Mouse (Mus musculus): Measurements from ENCODE around the gene Scamp1.

Gene Scamp1

DNA sequence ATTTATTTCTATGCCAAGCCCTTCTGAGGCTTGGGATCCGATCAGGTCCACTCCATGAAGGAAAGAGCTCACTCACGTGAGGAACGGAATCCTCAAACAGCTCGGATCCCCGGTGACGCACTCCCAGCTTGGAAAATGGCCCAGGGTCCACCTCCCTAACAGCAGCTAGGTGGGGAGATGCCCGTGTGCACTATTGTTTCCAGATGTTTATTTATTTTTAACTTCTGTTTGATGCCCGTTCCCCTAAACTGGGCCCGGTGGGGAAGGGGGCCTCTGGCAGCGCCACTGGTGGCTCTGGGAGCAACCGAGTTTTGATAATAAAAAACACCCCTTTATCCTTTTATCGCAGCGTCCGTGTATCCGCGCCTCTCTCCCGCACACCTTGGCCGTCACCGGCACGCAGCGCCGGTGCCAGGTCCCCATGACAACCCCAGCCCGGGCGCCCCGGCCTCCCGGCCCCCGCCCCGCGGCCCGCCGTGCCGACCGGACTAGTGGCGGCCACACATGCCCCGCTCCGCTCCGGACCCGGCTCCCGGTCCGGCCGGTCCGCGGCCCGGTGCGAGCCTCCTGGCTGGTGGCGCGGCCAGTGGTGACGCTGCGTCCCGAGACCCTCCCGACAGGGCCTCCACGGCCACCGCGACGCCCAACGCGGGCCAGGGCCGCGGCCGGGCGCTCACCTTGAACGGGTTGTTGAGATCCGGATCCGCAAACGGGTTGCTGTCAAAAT is 951 bp downstream of the Scamp1 start:
- in situ Hi-C loops (cut with MboI; ENCODE audit: unreplicated experiment in 2 of 2), result no loop called here

DNA sequence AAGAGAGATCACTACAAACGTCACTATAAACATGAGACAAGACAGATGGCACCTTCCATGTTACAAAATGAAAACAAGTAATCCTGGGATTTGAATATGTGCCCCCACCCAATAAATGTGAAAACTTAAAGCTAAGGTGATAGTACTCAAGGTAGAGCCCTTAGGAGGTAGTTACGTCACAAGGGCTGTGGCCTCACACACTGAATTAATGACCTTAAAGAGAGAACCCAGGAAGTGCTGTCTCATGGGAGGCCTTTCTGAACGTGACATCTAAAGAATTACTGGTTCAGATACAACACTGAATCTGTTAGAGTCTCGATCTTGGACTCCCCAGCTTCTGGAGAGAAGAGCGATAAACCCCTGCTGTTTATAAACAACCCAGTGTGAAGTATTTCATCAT is 6.2 kb downstream of the Scamp1 start:
- in situ Hi-C loops (cut with MboI; ENCODE audit: unreplicated experiment in 2 of 2), result no loop called here

DNA sequence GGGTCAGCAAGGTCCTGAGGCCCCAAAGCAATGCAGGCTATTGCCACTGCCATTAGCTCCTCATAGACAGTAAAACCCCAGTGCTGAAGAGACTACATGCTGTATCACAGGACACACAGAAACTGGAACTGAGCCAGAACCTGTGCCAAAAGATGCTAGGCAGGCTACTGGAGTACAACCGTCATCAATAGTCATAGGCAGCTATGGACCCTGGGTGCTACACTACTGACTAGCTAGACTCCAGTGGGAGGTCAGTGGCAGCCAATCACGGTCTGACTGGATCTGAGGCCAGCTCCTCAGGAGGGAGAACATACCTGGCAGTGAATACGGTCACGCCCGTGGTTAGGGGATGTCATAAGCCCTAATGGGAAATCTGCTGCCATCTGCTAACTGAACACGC is 14.4 kb downstream of the Scamp1 start:
- in situ Hi-C loops (cut with MboI; ENCODE audit: unreplicated experiment in 2 of 2), result no loop called here

DNA sequence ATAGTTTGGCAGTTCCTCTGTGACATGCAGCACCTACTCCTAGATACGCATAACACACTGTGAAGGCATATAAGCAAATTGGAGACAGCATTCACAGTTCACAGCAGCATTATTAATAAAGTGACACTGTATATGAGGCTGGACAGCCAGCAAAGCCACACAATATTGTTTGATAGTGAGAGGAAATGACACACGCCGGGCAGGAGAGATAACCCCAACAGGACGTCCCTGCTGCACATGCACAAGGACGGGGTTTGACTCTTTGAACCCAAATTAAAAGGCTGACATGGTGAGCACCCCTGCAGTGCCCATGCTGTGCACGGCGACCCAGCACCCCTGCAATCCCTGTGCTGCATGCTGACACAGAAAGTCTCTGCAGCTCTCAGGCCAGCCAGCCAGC is 17.5 kb downstream of the Scamp1 start:
- in situ Hi-C loops (cut with MboI; ENCODE audit: unreplicated experiment in 2 of 2), result no loop called here

DNA sequence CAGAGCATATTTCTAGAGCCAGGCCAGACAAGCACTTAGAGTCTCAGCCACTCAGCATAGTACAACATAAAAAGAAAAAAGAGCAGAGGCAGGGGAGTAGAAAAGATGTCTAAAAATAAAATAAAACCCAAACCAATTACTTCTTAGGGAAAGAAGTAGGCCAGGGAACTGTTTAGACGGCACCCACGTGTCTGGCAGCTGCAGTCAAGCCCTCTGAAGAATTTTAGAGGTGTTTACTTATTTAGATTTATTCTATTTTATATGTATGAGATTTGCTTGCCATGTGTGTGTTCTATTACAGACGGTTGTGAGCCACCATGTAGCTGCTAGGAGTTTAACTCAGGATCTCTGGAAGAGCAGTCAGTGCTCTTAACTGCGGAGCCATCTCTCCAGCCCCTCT is 18.5 kb downstream of the Scamp1 start:
- in situ Hi-C loops (cut with MboI; ENCODE audit: unreplicated experiment in 2 of 2), result no loop called here

DNA sequence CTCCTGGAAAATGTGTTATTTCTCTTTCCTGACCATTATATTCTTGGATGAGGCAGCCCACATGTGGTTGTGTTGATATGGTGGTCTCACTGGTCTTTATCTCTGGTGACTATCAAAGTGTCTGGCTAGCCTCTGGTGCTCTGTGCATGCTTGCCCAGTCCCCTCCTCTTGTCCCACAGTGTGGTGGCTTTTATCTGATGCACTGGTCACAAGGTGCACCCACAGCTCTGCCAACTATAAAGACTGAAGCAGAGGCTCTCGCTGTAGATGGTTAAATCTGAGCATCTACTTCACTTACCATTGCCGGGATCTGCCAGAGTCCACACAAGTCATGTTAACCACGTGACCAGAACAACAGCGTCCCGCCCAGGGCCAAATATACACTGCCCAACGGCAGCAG is 19.1 kb downstream of the Scamp1 start:
- in situ Hi-C loops (cut with MboI; ENCODE audit: unreplicated experiment in 2 of 2), result no loop called here

DNA sequence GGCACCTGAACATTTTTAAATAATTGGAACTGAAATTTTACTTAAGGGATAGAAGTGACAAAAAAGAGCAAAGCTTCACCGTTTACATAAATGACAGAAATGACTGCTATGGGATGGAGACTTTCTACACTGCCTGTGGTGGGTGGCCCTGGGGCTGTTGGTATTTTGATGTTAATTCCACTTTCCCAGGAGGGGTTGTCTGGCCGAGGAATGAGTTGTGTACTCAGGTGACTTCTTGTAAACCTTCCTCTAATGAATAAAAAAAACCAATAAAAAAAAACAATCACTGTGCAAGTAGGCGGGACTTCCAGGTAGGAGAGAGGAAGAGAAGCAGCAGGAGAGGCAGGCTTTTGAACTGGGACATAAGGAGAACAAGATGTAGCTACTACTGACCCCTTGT is 20.4 kb downstream of the Scamp1 start:
- in situ Hi-C loops (cut with MboI; ENCODE audit: unreplicated experiment in 2 of 2), result no loop called here

DNA sequence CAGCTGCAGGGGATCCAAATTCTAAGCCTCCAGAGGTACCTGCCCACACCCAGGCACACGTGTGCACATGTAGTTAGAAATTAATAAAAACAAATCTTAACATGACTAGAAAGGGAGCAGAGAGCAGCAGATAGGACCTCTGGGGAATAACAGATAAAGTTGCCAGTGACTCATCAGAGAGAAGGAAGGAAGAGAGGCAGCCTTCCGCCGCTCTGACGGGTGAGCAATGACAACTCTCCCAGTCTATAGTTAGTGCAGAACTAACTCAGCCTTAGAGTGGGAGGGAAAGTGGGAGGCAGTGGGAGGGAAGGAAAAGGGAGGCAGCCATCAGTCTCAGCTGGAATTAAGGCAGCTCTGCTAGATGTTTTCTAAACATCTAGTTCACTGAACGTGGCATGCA is 21.7 kb downstream of the Scamp1 start:
- in situ Hi-C loops (cut with MboI; ENCODE audit: unreplicated experiment in 2 of 2), result no loop called here

DNA sequence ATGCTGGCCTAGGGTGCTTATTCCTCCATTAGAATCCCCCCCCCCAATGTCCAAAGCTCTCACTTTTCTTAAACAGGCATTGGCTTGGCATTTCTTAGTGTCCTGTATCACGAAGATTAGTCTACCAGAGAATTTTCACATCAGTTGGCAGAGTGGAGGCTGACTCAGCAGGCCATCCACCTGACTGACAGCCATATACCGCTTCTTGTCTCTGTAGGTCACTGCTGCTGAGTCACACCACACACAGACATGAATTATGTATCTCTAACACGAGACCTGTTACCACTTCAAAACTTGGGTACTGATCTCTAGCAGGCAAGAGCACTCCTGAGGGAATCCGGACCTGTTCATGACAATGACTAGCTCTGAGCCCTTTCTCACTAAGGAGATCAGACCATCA is 23.1 kb downstream of the Scamp1 start:
- in situ Hi-C loops (cut with MboI; ENCODE audit: unreplicated experiment in 2 of 2), result no loop called here

DNA sequence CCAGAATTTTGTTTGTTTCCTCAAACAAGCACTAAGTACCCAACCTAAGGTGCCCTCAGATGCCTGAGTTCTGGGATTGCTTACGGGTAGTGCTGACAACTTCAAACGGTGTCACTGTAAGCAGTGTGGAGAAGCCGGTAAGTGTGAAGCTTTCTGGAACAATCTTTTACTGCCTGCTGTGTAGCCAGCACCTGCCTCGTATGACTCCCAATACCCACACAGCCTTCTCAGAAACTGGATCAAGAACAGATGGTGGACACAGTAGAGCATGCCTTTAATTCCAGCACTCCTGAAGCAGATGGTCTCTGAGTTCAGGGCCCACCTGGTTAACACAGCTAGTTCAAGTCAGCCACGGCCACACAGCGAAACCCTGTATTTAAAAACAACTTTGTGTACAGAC is 24.0 kb downstream of the Scamp1 start:
- in situ Hi-C loops (cut with MboI; ENCODE audit: unreplicated experiment in 2 of 2), result no loop called here

DNA sequence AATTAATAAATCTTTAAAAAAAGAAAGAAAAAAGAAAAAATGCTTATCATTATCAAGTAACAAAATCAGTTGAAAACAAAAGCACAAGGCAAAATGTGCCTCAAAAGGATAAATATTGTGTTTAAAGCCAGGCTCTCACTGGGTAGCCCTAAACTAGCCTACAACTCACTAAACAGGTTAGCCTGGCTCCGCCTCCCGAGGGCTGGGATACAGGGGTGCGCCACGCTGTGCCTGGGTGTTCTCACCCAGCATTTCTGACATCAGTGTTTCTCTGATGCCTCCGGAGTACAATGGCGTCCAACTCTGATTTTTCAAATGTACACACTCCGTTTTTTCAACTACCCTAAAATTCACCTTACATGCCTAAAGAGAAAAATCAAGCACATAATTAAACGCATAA is 24.7 kb downstream of the Scamp1 start:
- in situ Hi-C loops (cut with MboI; ENCODE audit: unreplicated experiment in 2 of 2), result no loop called here

DNA sequence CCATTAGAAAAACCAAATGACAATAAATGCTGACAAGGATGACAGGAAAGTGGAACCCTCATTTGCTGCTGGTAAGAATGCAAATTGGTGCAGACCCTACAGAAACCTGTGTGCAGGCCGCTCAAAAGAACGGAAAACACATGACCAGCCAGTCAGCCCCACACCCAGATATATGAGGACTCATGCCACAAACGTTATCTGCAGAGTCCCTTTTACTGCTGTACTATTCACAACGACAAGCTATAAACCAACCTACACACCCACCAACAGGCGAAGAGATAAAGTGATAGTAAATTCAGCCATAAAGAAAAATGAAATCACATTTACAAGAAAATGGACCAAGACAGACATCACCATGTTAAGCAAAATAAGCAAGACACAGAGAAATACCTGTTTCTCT is 26.4 kb downstream of the Scamp1 start:
- in situ Hi-C loops (cut with MboI; ENCODE audit: unreplicated experiment in 2 of 2), result no loop called here

DNA sequence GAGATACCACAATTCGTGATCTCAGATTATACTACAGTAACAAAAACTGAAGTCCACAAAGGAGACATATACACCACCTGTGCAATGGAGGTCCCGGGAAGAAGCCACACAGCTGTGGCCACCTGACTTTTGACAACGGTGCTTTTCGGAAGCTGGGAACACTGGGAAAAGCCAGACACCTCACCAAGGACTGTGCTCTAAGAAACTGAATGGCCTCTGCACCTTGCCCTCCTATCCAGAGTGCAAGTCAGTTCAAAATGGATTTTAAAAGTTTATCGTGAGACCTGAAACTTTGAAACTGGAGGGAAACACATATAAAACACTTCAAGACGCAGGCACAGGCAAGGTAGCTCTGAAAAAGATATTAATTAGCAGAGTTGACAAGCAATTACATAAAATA is 27.1 kb downstream of the Scamp1 start:
- in situ Hi-C loops (cut with MboI; ENCODE audit: unreplicated experiment in 2 of 2), result no loop called here

DNA sequence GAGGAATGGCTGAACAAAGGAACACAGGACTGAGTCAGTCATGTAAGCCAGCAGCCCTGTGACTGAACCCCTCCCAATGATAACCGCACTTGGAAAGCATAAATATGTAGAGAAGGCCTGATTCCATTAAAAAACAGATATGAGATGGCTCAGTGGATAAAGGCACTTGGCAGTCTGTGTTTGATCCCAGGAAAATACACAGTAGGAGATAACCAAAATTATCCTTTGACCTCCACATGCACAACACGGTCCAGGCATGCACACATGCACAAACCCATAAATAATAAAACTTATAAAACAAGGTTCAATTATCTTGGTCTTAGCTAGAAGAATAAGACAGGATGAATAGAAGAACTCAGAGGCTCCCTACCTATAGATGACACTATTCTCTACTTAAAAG is 27.9 kb downstream of the Scamp1 start:
- in situ Hi-C loops (cut with MboI; ENCODE audit: unreplicated experiment in 2 of 2), result no loop called here

DNA sequence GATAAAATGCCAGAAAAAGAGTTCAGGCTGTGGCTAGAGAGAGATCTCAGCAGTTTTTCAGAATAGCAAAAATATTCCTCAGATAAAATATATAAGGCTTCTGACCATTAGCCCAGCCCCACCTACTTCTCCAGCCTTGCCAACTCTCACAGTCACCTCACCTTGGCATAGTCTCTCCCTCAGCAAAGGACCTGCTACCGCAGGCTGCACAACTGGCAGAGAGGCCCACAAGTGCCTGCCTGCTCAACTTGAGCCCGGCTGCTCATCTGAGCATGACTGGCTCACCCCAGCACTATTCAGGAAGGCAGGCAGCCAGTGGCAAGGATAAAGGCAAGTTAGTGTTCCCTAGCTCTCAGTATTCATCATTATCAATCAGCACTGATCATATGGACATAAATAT is 30.5 kb downstream of the Scamp1 start:
- in situ Hi-C loops (cut with MboI; ENCODE audit: unreplicated experiment in 2 of 2), result no loop called here

DNA sequence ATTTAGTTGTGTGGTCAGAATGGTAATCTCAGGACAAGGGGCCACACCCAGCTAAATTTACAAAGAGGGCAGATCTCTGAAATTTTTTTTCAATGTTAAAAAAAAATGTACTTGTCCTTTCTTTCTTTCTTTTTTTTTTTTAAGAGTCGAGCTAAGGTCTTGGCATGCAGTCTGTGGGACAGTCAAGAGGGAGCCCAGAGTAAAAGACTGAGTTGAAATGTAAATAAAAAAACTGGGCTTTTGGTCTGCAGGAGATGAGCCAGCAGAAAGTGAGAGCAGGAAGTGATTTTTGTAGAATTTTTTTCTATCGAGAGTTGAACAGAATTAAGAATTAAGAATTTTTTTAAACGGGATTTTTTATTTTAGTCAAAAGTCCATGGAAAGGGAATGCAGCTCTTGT is 31.4 kb downstream of the Scamp1 start:
- in situ Hi-C loops (cut with MboI; ENCODE audit: unreplicated experiment in 2 of 2), result no loop called here

DNA sequence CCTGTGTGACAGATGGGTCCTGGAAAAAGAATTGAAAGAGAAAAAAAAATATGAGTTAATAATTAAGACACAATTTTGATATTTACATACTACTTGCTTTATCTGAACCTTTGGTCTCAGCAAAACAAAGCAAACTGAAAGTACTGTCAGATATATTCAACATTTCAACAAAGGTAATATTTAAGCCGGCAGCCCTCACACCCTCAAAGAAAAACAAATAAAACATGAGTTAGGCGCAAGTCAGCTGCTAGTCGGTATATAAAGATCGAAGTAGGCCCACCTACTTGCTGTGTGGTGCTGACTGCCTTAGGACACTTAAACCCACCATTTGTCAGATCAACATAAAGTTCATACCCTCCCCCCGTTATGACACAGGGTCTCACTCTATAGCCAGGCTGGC is 32.6 kb downstream of the Scamp1 start:
- in situ Hi-C loops (cut with MboI; ENCODE audit: unreplicated experiment in 2 of 2), result no loop called here

DNA sequence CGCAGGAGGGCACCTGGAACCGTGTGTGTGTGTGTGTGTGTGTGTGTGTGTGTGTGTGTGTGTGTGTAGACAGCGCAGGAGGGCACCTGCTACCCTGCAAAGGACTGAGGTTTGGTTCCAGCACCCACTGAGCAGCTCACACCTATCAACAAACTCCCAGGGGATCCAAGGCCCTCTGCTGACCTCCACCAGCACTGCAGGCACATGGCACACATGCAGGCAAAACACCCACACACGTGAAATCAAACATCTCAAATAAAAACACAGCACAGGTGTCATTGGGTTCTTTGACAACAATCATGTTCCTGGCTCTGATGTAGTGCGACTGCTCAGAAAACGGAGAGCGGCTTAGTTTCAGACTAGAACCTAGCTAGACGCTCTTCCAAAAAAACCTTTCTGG is 34.9 kb downstream of the Scamp1 start:
- in situ Hi-C loops (cut with MboI; ENCODE audit: unreplicated experiment in 2 of 2), result no loop called here

DNA sequence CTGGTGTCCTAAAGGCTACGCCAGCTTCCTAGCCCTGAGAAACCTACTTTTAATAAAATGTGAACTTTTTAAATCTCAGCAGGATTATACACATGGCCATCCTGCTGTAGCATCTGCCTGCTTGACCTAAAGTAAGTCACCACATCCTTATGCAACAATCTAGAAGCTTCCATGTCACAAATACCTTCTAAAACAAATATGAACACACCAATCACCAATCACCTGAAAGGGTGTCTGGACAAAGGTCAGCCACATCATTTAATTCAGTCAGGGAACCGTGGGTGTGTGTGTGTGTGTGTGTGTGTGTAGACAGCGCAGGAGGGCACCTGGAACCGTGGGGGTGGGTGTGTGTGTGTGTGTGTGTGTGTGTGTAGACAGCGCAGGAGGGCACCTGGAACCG is 35.5 kb downstream of the Scamp1 start:
- in situ Hi-C loops (cut with MboI; ENCODE audit: unreplicated experiment in 2 of 2), result no loop called here

DNA sequence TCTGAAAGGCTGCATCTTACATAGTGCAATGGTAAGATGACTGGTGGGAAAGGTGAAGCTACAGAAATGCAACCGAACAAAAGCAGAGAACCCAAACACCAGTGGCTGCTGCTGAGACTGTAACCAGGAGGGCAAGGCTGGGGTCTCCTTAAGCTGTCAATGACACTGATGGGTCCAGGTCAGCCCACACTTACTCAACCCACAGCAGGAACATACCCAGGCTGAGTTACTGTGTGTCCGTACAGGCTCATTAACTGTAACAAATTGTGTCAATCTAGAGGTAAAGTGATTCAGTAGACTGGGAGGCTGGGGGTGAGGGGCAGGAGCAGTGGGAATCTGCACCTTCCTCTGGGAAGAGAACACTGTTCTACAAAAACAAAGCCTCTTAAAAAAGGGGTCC is 42.8 kb downstream of the Scamp1 start:
- in situ Hi-C loops (cut with MboI; ENCODE audit: unreplicated experiment in 2 of 2), result no loop called here

DNA sequence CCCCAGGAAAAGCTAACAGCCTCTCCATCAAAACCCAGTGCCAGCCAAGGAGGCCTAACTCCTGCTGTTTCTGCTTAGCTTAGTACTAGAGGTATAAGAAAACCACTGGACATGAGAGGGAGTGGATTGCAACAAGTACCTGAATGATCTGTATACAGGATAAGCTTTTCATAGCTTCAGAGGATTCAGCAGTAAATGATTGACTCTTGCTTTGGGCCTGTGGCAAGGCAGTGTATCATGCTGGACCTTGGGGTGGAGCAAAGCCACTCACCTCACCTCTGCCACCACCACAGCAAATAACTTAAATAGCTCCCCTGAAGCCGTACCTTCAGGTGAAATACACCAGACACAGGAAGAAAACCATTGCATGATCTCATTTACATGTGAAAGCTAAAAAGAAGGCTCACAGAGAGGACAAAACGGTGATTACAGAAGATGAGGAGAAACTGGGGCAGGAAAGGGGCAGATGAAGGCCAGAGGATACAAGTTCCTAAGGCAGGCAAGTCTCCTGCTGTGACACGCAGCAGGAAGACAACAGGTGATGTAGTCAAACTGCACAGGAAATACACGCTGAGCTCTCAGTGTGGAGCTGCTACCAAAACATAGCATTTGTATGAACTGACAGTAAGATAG is 43.6 kb downstream of the Scamp1 start:
- in situ Hi-C loops (cut with MboI; ENCODE audit: unreplicated experiment in 2 of 2), result no loop called here

DNA sequence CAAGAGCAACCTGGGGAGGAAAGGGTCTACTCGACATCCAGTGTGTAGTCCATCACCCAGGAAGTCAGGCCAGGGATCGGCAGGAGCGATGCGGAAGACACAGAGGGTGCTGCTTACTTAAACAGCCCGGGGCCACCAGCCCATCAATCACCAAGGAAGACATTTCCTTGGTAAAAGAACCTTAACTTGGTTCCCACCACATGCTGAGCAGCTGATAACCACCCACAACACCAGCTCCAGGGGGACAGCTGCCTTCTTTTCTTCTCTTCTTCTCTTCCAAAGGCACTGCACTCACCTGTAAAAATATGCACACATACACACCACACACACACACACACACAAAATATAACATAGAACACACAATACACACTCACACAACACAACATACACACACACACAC is 44.8 kb downstream of the Scamp1 start:
- in situ Hi-C loops (cut with MboI; ENCODE audit: unreplicated experiment in 2 of 2), result no loop called here

DNA sequence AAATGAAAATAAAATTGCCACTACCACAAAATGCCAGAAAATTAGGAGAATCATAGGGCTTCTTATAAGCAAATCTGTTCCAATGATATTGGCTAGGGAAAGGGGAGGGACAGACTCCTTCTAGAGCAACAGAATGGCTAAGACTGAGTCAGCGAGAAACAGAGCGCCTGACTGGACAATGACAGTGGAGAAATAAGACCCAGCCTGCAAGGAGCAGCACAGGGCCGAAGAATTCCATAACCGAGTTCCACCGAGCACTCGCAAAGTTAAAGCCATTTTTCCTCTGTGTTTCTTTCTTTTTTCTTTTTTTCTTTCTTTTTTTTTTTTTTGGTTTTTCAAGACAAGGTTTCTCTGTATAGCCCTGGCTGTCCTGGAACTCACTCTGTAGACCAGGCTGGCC is 45.5 kb downstream of the Scamp1 start:
- in situ Hi-C loops (cut with MboI; ENCODE audit: unreplicated experiment in 2 of 2), result no loop called here
